Mouse (Mus musculus) neural tube, embryonic 11.5 days (tissue): ENCODE measurements around the gene Tectb. TPM values are rescaled to one million over a fixed set of nuclear protein-coding genes. Genes with fewer than 3 reads are reported as not detected.

Experiments
- ATAC-seq: fragments of 200-750 bp; cut with Nextera tagmentation; 2 replicates; pipeline ENCODE4 v1.8.0; 2017; ENCODE audit warnings: moderate number of reproducible peaks, mild to moderate bottlenecking, moderate TSS enrichment, moderate library complexity; ENCODE audit not compliant: insufficient read depth, low FRiP score, low TSS enrichment
- DNase-seq: peaks from one replicate; pipeline ENCODE4 v3.0.0-alpha.2; 2015; ENCODE audit warnings: low spot score
- H3K27ac ChIP-seq: fragments of 300-500 bp; sonication (generic); 2 replicates; pipeline ENCODE4 v1.5.1; 2014; ENCODE audit warnings: low read depth, mild to moderate bottlenecking, low read length
- H3K27me3 ChIP-seq: fragments of 300-500 bp; sonication (generic); 2 replicates; pipeline ENCODE4 v1.6.1; 2014; ENCODE audit warnings: mild to moderate bottlenecking, low read length, mixed read lengths; ENCODE audit not compliant: control insufficient read depth, insufficient read depth
- H3K36me3 ChIP-seq: fragments of 300-500 bp; sonication (generic); 2 replicates; pipeline ENCODE4 v1.6.1; 2014; ENCODE audit warnings: mild to moderate bottlenecking, low read length, moderate library complexity, mixed read lengths; ENCODE audit not compliant: control insufficient read depth, insufficient read depth
- H3K4me1 ChIP-seq: fragments of 300-500 bp; sonication (generic); 2 replicates; pipeline ENCODE4 v1.6.1; 2014; ENCODE audit warnings: low read length, mixed read lengths; ENCODE audit not compliant: control insufficient read depth, insufficient read depth
- H3K4me2 ChIP-seq: fragments of 300-500 bp; sonication (generic); 2 replicates; pipeline ENCODE4 v1.6.1; 2014; ENCODE audit warnings: low read depth, mild to moderate bottlenecking, moderate library complexity
- H3K4me3 ChIP-seq: fragments of 300-500 bp; sonication (generic); 2 replicates; pipeline ENCODE4 v1.5.1; 2014; ENCODE audit warnings: low read depth, low read length
- H3K9ac ChIP-seq: fragments of 300-500 bp; sonication (generic); 2 replicates; pipeline ENCODE4 v1.6.1; 2014; ENCODE audit warnings: mild to moderate bottlenecking, low read length
- H3K9me3 ChIP-seq: fragments of 300-500 bp; sonication (generic); 2 replicates; pipeline ENCODE4 v1.6.1; 2016; ENCODE audit warnings: low read length; ENCODE audit not compliant: control insufficient read depth
- WGBS: fragments of 180-500 bp; shearing (Covaris S2); extraction: QIAGEN DNeasy Blood & Tissue Kit; methylation state at CpG from one replicate; pipeline ENCODE4 v1.1.7; 2014; 5-methylcytosine and 5-hydroxymethylcytosine counted together
- polyA plus RNA-seq: library from polyadenylated mRNA; unstranded; fragments of >200 nt; fragmentation: Nextera tagmentation; extraction: Ambion mirVana; gene quantifications from 2 replicates; pipeline ENCODE4 v1.2.1, GENCODE M21; 2014

The Tectb gene
- polyA plus RNA-seq, 1 experiment from 2014 or later = not detected

GRCm38 (mm10) chr19:55158606-55159005 lies 21.9 kb upstream of the Tectb start:
- no peaks in the 10 kb centered on the region for H3K4me1 ChIP-seq
- DNase-seq (no peak), ATAC-seq (no peak)
- no peaks in the 10 kb centered on the region for H3K36me3 ChIP-seq
- H3K27me3 ChIP-seq = no peaks in the 10 kb centered on the region
- no peaks in the 10 kb centered on the region for H3K9me3 ChIP-seq
- 81% methylated on average over 8 of the region's 8 CpGs for WGBS
- H3K4me2 ChIP-seq = no peak overlapping the region
- no peak overlapping the region for H3K4me3 ChIP-seq
- no peak overlapping the region for H3K9ac ChIP-seq
- H3K27ac ChIP-seq = no peak overlapping the region

GRCm38 (mm10) chr19:55159826-55160225 lies 20.7 kb upstream of the Tectb start:
- no peak overlapping the region for H3K4me3 ChIP-seq
- DNase-seq = no peak
- no peaks in the 10 kb centered on the region for H3K36me3 ChIP-seq
- no peaks in the 10 kb centered on the region for H3K9me3 ChIP-seq
- whole genome bisulfite sequencing = 86% methylated on average over 6 of the region's 6 CpGs
- H3K9ac ChIP-seq = no peak overlapping the region
- no peak for ATAC-seq
- no peak overlapping the region for H3K4me2 ChIP-seq
- H3K4me1 ChIP-seq = no peaks in the 10 kb centered on the region
- H3K27ac ChIP-seq = no peak overlapping the region
- no peaks in the 10 kb centered on the region for H3K27me3 ChIP-seq

- no peaks in the 10 kb centered on the region for H3K27me3 ChIP-seq
- no peak overlapping the region for H3K27ac ChIP-seq
- ATAC-seq (no peak), DNase-seq (no peak)
- H3K4me1 ChIP-seq = no peaks in the 10 kb centered on the region
- no peaks in the 10 kb centered on the region for H3K9me3 ChIP-seq
- no peaks in the 10 kb centered on the region for H3K36me3 ChIP-seq
- no peak overlapping the region for H3K4me3 ChIP-seq
- WGBS = 76% methylated on average over 4 of the region's 4 CpGs
- H3K4me2 ChIP-seq = no peak overlapping the region
- no peak overlapping the region for H3K9ac ChIP-seq
Observed at GRCm38 (mm10) chr19:55162271-55162670, 18.3 kb upstream of the Tectb start.

- 83% methylated on average over 1 of the region's 1 CpGs for WGBS
- DNase-seq (no peak), ATAC-seq (no peak)
- Histone ChIP-seq H3K4me2 (no peak overlapping the region), H3K36me3 (no peaks in the 10 kb centered on the region), H3K9me3 (no peaks in the 10 kb centered on the region), H3K27ac (no peak overlapping the region), H3K9ac (no peak overlapping the region), H3K27me3 (no peaks in the 10 kb centered on the region), H3K4me3 (no peak overlapping the region), H3K4me1 (no peaks in the 10 kb centered on the region)
Observed at GRCm38 (mm10) chr19:55164162-55164561, 16.4 kb upstream of the Tectb start.

GRCm38 (mm10) chr19:55165183-55165865 lies 15.2 kb upstream of the Tectb start:
- H3K9me3 ChIP-seq = no peaks in the 10 kb centered on the region
- no peak for DNase-seq
- H3K27me3 ChIP-seq = no peaks in the 10 kb centered on the region
- H3K27ac ChIP-seq = no peak overlapping the region
- H3K4me2 ChIP-seq = no peak overlapping the region
- H3K4me1 ChIP-seq = no peaks in the 10 kb centered on the region
- H3K4me3 ChIP-seq = no peak overlapping the region
- ATAC-seq = no peak
- H3K9ac ChIP-seq = no peak overlapping the region
- no peaks in the 10 kb centered on the region for H3K36me3 ChIP-seq
- WGBS = 82% methylated on average over 1 of the region's 1 CpGs

- H3K27ac ChIP-seq = no peak overlapping the region
- DNase-seq = no peak
Observed at GRCm38 (mm10) chr19:55165954-55166353, 14.6 kb upstream of the Tectb start.

GRCm38 (mm10) chr19:55166741-55167140 lies 13.8 kb upstream of the Tectb start:
- no peak overlapping the region for H3K4me2 ChIP-seq
- no peaks in the 10 kb centered on the region for H3K36me3 ChIP-seq
- H3K9me3 ChIP-seq = no peaks in the 10 kb centered on the region
- no peaks in the 10 kb centered on the region for H3K27me3 ChIP-seq
- no peak overlapping the region for H3K9ac ChIP-seq
- no peak overlapping the region for H3K4me3 ChIP-seq
- no peak for DNase-seq
- no peaks in the 10 kb centered on the region for H3K4me1 ChIP-seq
- WGBS = 88% methylated on average over 2 of the region's 2 CpGs
- no peak overlapping the region for H3K27ac ChIP-seq
- no peak for ATAC-seq

More at GRCm38 (mm10) chr19:55165954-55166353, 14.6 kb upstream of the Tectb start:
- Histone ChIP-seq H3K4me1 (no peaks in the 10 kb centered on the region), H3K4me2 (no peak overlapping the region), H3K36me3 (no peaks in the 10 kb centered on the region), H3K9me3 (no peaks in the 10 kb centered on the region), H3K4me3 (no peak overlapping the region), H3K27me3 (no peaks in the 10 kb centered on the region), H3K9ac (no peak overlapping the region)
- no peak for ATAC-seq
- WGBS = 81% methylated on average over 4 of the region's 4 CpGs

- Histone ChIP-seq H3K4me3 (no peak overlapping the region), H3K4me2 (no peak overlapping the region), H3K9ac (no peak overlapping the region), H3K27me3 (no peaks in the 10 kb centered on the region), H3K9me3 (no peaks in the 10 kb centered on the region), H3K4me1 (no peaks in the 10 kb centered on the region), H3K36me3 (no peaks in the 10 kb centered on the region), H3K27ac (no peak overlapping the region)
- DNase-seq (no peak), ATAC-seq (no peak)
- WGBS = 77% methylated on average over 2 of the region's 2 CpGs
Observed at GRCm38 (mm10) chr19:55167741-55168140, 12.8 kb upstream of the Tectb start.

- H3K4me1 ChIP-seq = no peaks in the 10 kb centered on the region
- H3K4me3 ChIP-seq = no peak overlapping the region
- H3K4me2 ChIP-seq = no peak overlapping the region
- 87% methylated on average over 6 of the region's 6 CpGs for WGBS
- H3K36me3 ChIP-seq = no peaks in the 10 kb centered on the region
- ATAC-seq (no peak), DNase-seq (no peak)
- no peaks in the 10 kb centered on the region for H3K9me3 ChIP-seq
- no peak overlapping the region for H3K27ac ChIP-seq
- no peaks in the 10 kb centered on the region for H3K27me3 ChIP-seq
- H3K9ac ChIP-seq = no peak overlapping the region
Observed at GRCm38 (mm10) chr19:55168360-55168759, 12.2 kb upstream of the Tectb start.
